Mouse (Mus musculus) T-cell, adult 2 months (primary cell): ENCODE measurements around the gene Exoc2.

ENCODE experiments used
- DNase-seq: peaks from one replicate; pipeline ENCODE4 v3.0.0; 2022; ENCODE audit warnings: low spot score

Exoc2 gene

GRCm38 (mm10) chr13:30820555-30820954 is 153.3 kb downstream of the Exoc2 start:
- DNase-seq: no peak

- DNase-seq: no peak
Observed at GRCm38 (mm10) chr13:30819891-30820290, 154.0 kb downstream of the Exoc2 start.

- peak; percentile 69 for DNase-seq
Observed at GRCm38 (mm10) chr13:30817436-30817835, 156.5 kb downstream of the Exoc2 start.

- DNase-seq: no peak
Observed at GRCm38 (mm10) chr13:30814256-30814655, 159.6 kb downstream of the Exoc2 start.

GRCm38 (mm10) chr13:30813464-30813863 is 160.4 kb downstream of the Exoc2 start:
- peak; percentile 30 for DNase-seq

- no peak for DNase-seq
Observed at GRCm38 (mm10) chr13:30809240-30809639, 164.7 kb downstream of the Exoc2 start.

GRCm38 (mm10) chr13:30802336-30802955 is 171.4 kb downstream of the Exoc2 start:
- DNase-seq: no peak

DNA sequence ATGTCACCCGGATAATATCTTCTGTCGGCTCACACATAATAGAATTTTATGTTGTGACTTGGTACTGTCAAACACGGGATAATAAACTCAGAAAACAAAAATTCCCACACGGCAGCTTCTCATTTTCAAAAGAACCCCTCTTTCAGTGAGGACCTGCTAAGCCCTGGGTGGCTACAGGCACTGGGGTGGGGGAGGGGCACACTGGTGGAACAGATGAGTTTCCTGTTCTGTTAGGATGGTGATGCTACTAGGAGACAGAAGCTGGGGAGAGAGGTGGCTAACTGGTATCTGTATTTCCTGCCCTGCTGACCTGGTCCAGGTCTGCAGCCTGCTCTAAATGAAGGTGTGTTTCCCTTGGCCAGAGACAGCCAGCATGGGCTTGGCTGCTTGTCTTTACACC is 172.0 kb downstream of the Exoc2 start:
- DNase-seq: no peak

DNA sequence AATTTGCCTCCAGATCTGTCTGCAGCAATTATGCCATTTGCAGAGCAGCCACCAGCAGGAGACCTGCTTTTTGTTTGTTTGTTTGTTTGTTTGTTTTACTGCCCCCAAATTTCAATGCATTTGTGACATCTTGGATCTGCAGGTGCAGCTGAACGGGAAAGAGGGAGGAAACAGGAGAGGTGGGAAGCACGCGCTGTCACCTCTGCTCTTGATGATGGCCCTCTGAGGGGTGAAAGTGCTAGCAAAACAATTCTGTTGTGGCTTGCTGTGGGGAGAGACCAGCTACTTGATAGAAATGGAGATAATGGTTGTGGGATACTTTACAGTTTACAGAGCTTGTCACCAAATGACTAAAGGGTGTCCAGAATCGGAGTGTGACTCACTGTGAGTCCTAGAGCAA is 177.9 kb downstream of the Exoc2 start:
- no peak for DNase-seq

- DNase-seq: no peak
Observed at GRCm38 (mm10) chr13:30793616-30794015, 180.3 kb downstream of the Exoc2 start.

GRCm38 (mm10) chr13:30793196-30793595 is 180.7 kb downstream of the Exoc2 start:
- DNase-seq: no peak

- no peak for DNase-seq
Observed at GRCm38 (mm10) chr13:30792741-30793140, 181.2 kb downstream of the Exoc2 start.

DNA sequence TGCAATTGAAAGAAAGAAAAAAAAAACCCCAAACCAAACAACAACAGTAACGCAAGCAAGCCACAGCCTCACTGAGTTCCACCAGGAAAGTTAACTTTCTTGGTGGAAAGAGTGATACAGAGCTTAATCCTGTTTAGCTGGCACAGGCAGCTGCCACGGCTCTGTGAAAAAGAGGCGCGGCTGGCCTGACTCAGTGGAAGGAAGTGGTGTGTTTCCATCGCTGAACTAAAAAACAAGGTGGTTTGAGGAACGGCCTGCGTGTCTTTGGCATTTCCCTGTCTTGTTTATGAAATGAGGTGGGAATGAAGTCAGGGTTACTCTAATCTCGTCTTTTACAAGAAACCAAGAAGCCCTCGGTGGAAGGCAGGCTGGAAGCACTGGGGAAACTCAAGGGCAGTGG is 181.6 kb downstream of the Exoc2 start:
- DNase-seq: peak; percentile 75

DNA sequence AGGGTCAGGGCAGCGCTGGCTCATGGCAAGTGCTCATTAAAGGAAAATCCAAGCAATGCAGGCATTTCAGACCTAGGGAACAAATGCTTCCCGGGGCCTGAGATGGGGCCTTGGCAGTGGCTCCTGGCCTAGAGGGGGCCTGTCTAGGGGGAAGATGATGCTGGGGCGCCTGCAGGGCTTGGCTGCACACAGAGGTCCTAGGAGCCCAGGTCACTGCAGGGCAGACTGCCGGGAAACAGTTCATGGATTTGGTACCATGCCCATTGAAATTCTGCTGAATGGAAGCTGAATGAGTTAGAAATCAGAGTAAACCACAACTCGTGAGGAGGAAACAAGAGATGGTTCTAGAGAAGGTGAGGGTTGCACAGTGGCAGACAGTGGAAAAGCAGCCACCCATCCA is 183.9 kb downstream of the Exoc2 start:
- DNase-seq: no peak

DNA sequence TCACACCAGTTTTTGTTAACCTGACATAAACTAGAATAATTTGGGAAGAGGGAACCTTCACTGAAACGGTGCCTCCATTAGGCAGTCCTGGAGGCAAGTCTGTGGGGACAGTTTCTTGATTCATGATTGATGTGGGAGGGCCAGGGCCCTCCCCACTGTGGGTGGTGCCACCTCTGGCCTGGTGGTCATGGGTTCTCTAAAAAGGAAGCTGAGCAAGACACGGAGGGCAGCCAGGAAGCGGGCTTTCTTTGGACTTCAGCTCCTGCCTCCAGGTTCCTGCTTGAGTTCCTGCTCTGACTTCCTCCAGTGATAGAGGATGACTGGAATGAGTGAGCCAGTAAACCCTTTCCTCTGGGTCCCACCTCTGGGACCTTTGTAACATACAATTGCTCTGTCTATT is 185.5 kb downstream of the Exoc2 start:
- no peak for DNase-seq

GRCm38 (mm10) chr13:30787960-30788359 is 185.9 kb downstream of the Exoc2 start:
- no peak for DNase-seq

GRCm38 (mm10) chr13:30787556-30787955 is 186.3 kb downstream of the Exoc2 start:
- DNase-seq: no peak

DNA sequence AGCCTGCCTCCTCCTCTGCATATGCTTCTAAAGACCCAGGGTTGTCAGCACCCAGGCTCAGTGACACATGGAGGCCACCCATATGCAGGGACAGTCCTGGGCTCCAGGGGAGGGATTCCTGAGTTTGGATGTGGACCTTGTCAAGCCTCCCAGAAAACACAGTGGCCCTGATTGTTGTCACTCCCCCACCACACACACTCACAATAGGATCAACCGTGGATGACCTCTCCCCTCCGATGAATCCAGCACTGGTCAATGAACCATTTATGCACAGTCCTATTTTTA is 186.9 kb downstream of the Exoc2 start:
- no peak for DNase-seq

DNA sequence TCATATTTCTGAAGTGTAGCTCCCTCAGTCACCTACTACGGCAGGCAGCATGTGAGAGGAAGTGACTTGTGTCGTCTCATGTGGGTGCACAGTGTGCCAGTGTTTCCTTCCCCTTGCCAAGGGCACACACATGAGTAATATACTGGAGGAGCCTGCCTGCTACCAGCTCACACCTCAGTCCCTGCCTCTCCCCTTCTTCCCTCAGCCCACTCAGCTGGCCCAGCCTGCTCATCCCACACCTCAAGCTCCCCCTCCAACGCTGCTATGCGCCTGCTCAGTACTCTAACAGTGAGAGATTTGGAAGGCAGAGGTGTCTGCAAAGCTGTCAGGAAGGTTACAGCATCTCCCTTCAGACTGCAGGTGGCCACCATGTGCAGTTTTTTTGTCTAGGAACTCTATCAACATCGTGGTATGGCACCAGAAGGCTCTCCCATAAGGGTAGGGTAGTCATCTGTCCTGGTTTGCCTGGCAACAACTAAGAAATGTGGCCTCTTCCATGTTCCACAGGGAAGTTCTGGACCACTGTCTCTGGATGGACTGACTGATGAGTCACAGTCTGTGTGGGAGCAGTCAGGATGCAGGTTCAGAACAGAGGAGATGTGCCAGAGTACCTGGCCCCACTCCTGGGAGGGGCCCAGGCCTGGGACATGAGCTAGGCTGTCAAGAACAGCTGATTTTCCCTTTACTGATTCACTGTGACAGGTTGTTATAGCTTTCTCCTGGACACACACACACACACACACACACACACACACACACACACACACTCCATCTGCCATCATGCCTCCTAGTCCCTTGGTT is 187.5 kb downstream of the Exoc2 start:
- DNase-seq: peak; percentile 81

DNA sequence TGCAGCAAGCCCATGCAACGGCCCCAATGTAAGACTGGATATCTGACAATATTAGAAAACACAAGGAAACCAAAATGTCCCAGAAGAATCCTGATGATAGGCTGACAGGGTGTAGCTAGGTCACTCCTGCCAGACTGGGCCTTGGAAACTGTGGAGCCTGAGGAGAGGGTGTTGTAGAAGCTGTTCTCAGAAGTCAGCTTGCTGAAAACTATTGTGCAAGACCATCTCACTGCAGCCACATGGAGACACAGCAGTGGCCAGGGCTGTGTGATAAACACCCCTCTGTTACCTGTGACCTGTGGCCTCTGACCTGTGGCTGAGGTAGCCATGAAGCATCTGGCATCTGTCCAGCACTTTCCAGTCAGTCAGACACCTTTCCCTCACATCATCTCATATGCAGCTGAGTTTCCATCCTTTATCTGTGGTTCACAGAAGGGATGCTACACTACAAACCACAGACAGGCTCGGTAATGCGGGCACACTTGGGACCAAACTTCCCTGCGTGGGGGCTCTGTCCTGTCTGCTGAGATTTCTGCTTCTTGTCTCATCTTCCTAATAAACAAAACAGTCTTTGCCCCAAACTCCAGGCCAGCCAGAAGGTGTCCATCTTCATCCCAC is 188.4 kb downstream of the Exoc2 start:
- no peak for DNase-seq

- no peak for DNase-seq
Observed at GRCm38 (mm10) chr13:30782419-30782818, 191.5 kb downstream of the Exoc2 start.

DNA sequence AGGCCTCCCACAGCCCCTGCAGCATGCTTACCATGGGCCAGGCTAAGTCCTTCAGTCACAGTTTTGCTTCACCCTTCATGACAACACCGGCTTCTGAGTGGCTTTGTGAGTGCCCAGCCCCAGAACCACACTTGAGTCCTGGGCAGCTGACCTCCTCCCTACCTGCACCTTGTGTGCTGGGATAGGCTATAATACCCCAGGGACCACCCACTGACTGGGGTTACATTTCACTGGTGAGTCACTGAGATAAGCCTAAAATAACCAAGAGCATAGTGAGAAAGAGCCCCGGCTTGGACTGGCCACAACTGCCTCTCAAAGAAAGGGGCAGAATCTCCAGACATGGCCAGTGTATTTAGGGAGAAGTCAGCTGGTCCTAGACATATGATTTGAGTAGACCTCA is 192.0 kb downstream of the Exoc2 start:
- DNase-seq: no peak

GRCm38 (mm10) chr13:30777678-30778179 is 196.2 kb downstream of the Exoc2 start:
- DNase-seq: no peak
